In genomic region chr3:136893596-136894402, GRCm38 (mm10) we compare ENCODE assay signal across 19 mouse cellular contexts.
DNase-seq lines count a peak whose midpoint lies in the region; ATAC-seq lines count a peak whose summit lies in the region.
"Had no signal": no experiment of that assay in that cellular context is flagged by ENCODE, and none has a peak within 500 bp of the region (broad histone marks: within the 10 kb centered on the region; RNA-seq: fewer than 3 reads in every experiment).

No protein-coding gene starts in this region.

- ATAC-seq in forebrain, embryonic 15.5 days (replicated peaks) = peak; percentile 56
- ATAC-seq in midbrain, embryonic 11.5 days (ENCODE audit: low FRiP score) = peak; percentile 70
- no peak for ATAC-seq in intestine, embryonic 15.5 days
- ATAC-seq: inflammation-experienced regulatory T-cells, adult 6 months had no signal

- peak; percentile 28 for DNase-seq in brain, adult 2 months (ENCODE audit: low read depth, low spot score)
- DNase-seq in brain, embryonic 18.5 days (ENCODE audit: low read depth, low spot score) = peak; percentile 20
- no peak for DNase-seq in midbrain, embryonic 11.5 days (ENCODE audit: low spot score, missing footprints)
- no peak for DNase-seq in embryo, embryonic 10.5 days (ENCODE audit: low spot score)
- DNase-seq in frontal cortex, postnatal 10 days (ENCODE audit: low spot score in 2 of 2) = no peak
- no peak for DNase-seq in layer of hippocampus, adult 9-10 months (ENCODE audit: low spot score)
- DNase-seq: cerebellum, postnatal 10 days; gastrocnemius, adult 2 months; kidney, adult 9 months; kidney, postnatal 4 days; right cerebral cortex, adult 18-20 months had no signal

- peak overlapping the region; percentile 53 for H3K27ac ChIP-seq in forebrain, embryonic 15.5 days (replicated peaks)
- no peak overlapping the region for H3K27ac ChIP-seq in midbrain, embryonic 11.5 days (ENCODE audit: low read depth, low read length)
- H3K27ac ChIP-seq in intestine, embryonic 15.5 days = no peak overlapping the region
- H3K27ac ChIP-seq: embryonic facial prominence, embryonic 15.5 days; gastrocnemius, adult 2 months; heart, embryonic 13.5 days; liver, embryonic 14.5 days; lung, embryonic 15.5 days; neural tube, embryonic 12.5 days had no signal

- no peak overlapping the region for H3K4me3 ChIP-seq in forebrain, embryonic 15.5 days
- no peak overlapping the region for H3K4me3 ChIP-seq in midbrain, embryonic 11.5 days (ENCODE audit: low read depth, low read length)
- H3K4me3 ChIP-seq in intestine, embryonic 15.5 days (replicated peaks) = no peak overlapping the region
- H3K4me3 ChIP-seq: embryonic facial prominence, embryonic 15.5 days; gastrocnemius, adult 2 months; heart, embryonic 13.5 days; lung, embryonic 15.5 days; neural tube, embryonic 12.5 days had no signal

- H3K9ac ChIP-seq in forebrain, embryonic 15.5 days (replicated peaks) = peak overlapping the region; percentile 13; the same call in 1 of the 2 replicates
- H3K9ac ChIP-seq in midbrain, embryonic 11.5 days (ENCODE audit: low read length) = no peak overlapping the region
- no peak overlapping the region for H3K9ac ChIP-seq in intestine, embryonic 15.5 days
- H3K9ac ChIP-seq: embryonic facial prominence, embryonic 15.5 days; heart, embryonic 13.5 days; liver, embryonic 14.5 days; lung, embryonic 15.5 days; neural tube, embryonic 12.5 days had no signal

- H3K4me2 ChIP-seq in forebrain, embryonic 15.5 days (replicated peaks) = peak overlapping the region; percentile 14; the same call in 1 of the 2 replicates
- no peak overlapping the region for H3K4me2 ChIP-seq in midbrain, embryonic 11.5 days
- no peak overlapping the region for H3K4me2 ChIP-seq in intestine, embryonic 15.5 days (replicated peaks)
- H3K4me2 ChIP-seq: embryonic facial prominence, embryonic 15.5 days; heart, embryonic 13.5 days; lung, embryonic 15.5 days; neural tube, embryonic 12.5 days had no signal

- 16% methylated on average over 18 of the region's 18 CpGs for WGBS in forebrain, embryonic 15.5 days
- WGBS in midbrain, embryonic 11.5 days = 52% methylated on average over 18 of the region's 18 CpGs
- WGBS in intestine, embryonic 15.5 days = 91% methylated on average over 18 of the region's 18 CpGs

- peaks cover 13% of the 10 kb centered on the region for H3K4me1 ChIP-seq in forebrain, embryonic 15.5 days
- H3K4me1 ChIP-seq in midbrain, embryonic 11.5 days (ENCODE audit: control insufficient read depth, insufficient read depth, low read length) = peaks cover 2% of the 10 kb centered on the region
- no peaks in the 10 kb centered on the region for H3K4me1 ChIP-seq in intestine, embryonic 15.5 days (replicated peaks)
- H3K4me1 ChIP-seq: embryonic facial prominence, embryonic 15.5 days; heart, embryonic 13.5 days; lung, embryonic 15.5 days had no signal

- no peaks in the 10 kb centered on the region for H3K9me3 ChIP-seq in forebrain, embryonic 15.5 days
- no peaks in the 10 kb centered on the region for H3K9me3 ChIP-seq in midbrain, embryonic 11.5 days (ENCODE audit: control insufficient read depth, low read length)
- H3K9me3 ChIP-seq in intestine, embryonic 15.5 days = no peaks in the 10 kb centered on the region
- H3K9me3 ChIP-seq: embryonic facial prominence, embryonic 15.5 days; heart, embryonic 13.5 days; lung, embryonic 15.5 days; neural tube, embryonic 12.5 days had no signal

- H3K36me3 ChIP-seq in forebrain, embryonic 15.5 days = no peaks in the 10 kb centered on the region
- no peaks in the 10 kb centered on the region for H3K36me3 ChIP-seq in midbrain, embryonic 11.5 days (ENCODE audit: control insufficient read depth, insufficient read depth, low read length)
- H3K36me3 ChIP-seq in intestine, embryonic 15.5 days = no peaks in the 10 kb centered on the region

- no peaks in the 10 kb centered on the region for H3K27me3 ChIP-seq in forebrain, embryonic 15.5 days
- H3K27me3 ChIP-seq in midbrain, embryonic 11.5 days (ENCODE audit: control insufficient read depth, insufficient read depth, low read length) = no peaks in the 10 kb centered on the region
- H3K27me3 ChIP-seq in intestine, embryonic 15.5 days (replicated peaks) = no peaks in the 10 kb centered on the region
- H3K27me3 ChIP-seq: embryonic facial prominence, embryonic 15.5 days; heart, embryonic 13.5 days; lung, embryonic 15.5 days; neural tube, embryonic 12.5 days had no signal

Comparison
In these comparisons a context has a peak if more than half of its experiments do, and no peak if none do; other contexts are left out.
1. DNase-seq: peak in brain, adult 2 months (single experiment) and brain, embryonic 18.5 days (single experiment); none in midbrain, embryonic 11.5 days (single experiment), embryo, embryonic 10.5 days (single experiment), frontal cortex, postnatal 10 days (0 of 2) and layer of hippocampus, adult 9-10 months (single experiment).